Mouse (Mus musculus): Measurements from ENCODE around the gene Elf4.

- TF ChIP-seq POLR2A (IDR thresholded peaks at IDR 0.05; ENCODE audit: control insufficient read depth, low read depth, low read length), result no peak
- TF ChIP-seq CTCF (IDR thresholded peaks at IDR 0.05; ENCODE audit: control insufficient read depth, insufficient read depth, insufficient replicate concordance, low read depth, low read length), result no peak
Measured at GRCm38 (mm10) chrX:48441954-48442353, 21.0 kb downstream of the Elf4 start.

Data from testis, adult 2 months (tissue).